Mouse (Mus musculus) heart, embryonic 10.5 days (tissue): Measurements from ENCODE around the gene Lmntd1. TPM values are rescaled to one million over a fixed set of nuclear protein-coding genes. Genes with fewer than 3 reads are reported as not detected.
A peak's percentile ranks its signal among the peaks of the same experiment; 100 is the strongest.

ENCODE experiments used
- DNase-seq: peaks from one replicate; pipeline ENCODE4 v3.0.0-alpha.2; 2017; ENCODE audit warnings: low spot score
- H3K27ac ChIP-seq: fragments of 300-500 bp; sonication (generic); 2 replicates; pipeline ENCODE4 v1.5.1; 2016; ENCODE audit warnings: mild to moderate bottlenecking
- H3K27me3 ChIP-seq: fragments of 300-500 bp; sonication (generic); 2 replicates; pipeline ENCODE4 v1.6.1; 2016; ENCODE audit warnings: mild to moderate bottlenecking; ENCODE audit not compliant: poor library complexity, insufficient read depth, severe bottlenecking
- H3K36me3 ChIP-seq: fragments of 300-500 bp; sonication (generic); 2 replicates; pipeline ENCODE4 v1.6.1; 2016; ENCODE audit warnings: mild to moderate bottlenecking, moderate library complexity
- H3K4me1 ChIP-seq: fragments of 300-500 bp; sonication (generic); 2 replicates; pipeline ENCODE4 v1.6.1; 2016; ENCODE audit warnings: mild to moderate bottlenecking
- H3K4me3 ChIP-seq: fragments of 300-500 bp; sonication (generic); 2 replicates; pipeline ENCODE4 v1.5.1; 2016; ENCODE audit warnings: mild to moderate bottlenecking, moderate library complexity
- H3K9me3 ChIP-seq: fragments of 300-500 bp; sonication (generic); 2 replicates; pipeline ENCODE4 v1.6.1; 2016; ENCODE audit warnings: mild to moderate bottlenecking, moderate library complexity
- WGBS: fragments of 180-500 bp; shearing (Covaris S2); methylation state at CpG from one replicate; pipeline ENCODE4 v1.1.7; 2016; 5-methylcytosine and 5-hydroxymethylcytosine counted together
- polyA plus RNA-seq: library from polyadenylated mRNA; unstranded; fragments of >200 nt; fragmentation: Nextera tagmentation; extraction: Ambion mirVana; gene quantifications from 2 replicates; pipeline ENCODE4 v1.2.1, GENCODE M21; 2016

Gene Lmntd1
- polyA plus RNA-seq, 1 experiment from 2014 or later, result 2.3 TPM

DNA sequence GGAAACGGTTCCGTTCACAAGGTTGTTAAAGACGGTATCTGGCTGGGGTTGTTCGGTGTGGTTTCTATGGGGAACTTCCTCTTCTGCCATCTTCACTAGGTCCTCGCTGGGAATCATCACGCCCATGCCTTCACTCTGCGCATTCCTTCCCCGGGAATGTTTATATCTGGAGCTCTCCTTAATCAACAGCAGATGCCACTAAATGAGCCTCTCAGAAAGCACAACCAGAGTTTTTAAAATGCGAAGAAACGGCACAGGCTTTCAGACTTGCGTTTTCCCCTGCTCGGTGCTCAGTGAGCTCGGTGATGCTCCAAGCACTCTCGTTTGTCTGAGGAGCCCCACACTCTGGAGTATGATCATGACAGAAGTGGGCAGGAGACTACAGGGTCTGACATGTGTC is 182.4 kb downstream of the Lmntd1 start:
- Histone ChIP-seq H3K4me1 (peaks cover 32% of the 10 kb centered on the region), H3K36me3 (no peaks in the 10 kb centered on the region), H3K27me3 (no peaks in the 10 kb centered on the region), H3K4me3 (no peak overlapping the region), H3K27ac (peak overlapping the region; percentile 36; the same call in 1 of the 2 replicates), H3K9me3 (no peaks in the 10 kb centered on the region; the same call in 1 of the 2 replicates)
- no peak for DNase-seq
- WGBS, result 66% methylated on average over 14 of the region's 14 CpGs

GRCm38 (mm10) chr6:145427411-145427810 is 186.7 kb downstream of the Lmntd1 start:
- H3K4me1 ChIP-seq, result peaks cover 22% of the 10 kb centered on the region
- no peak overlapping the region for H3K4me3 ChIP-seq
- H3K36me3 ChIP-seq, result no peaks in the 10 kb centered on the region
- H3K27me3 ChIP-seq, result no peaks in the 10 kb centered on the region
- 65% methylated on average over 15 of the region's 15 CpGs for whole genome bisulfite sequencing
- 0 out of 2 replicates have a peak overlapping the region, but pooled peaks have one; percentile 2 for H3K27ac ChIP-seq
- no peaks in the 10 kb centered on the region; the same call in 1 of the 2 replicates for H3K9me3 ChIP-seq
- DNase-seq, result no peak

DNA sequence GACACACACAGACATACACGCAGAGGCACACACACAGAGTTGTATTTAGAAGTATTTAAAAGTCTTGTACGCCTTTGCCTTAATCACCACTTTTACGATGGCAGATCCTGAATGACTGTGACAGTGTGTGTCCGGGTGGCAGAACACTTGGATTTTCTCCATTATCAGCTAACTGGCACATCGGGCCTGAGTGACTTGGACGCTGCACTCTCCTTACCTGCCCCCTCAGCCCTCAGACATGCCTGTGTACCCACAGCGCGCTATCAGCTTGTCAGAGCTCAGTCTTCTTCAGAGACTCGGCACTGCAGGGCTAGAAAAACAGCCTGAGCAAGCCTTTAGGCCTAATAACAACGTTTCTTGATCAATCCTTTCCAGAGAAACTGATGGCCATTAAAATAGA is 187.6 kb downstream of the Lmntd1 start:
- Histone ChIP-seq H3K4me3 (no peak overlapping the region), H3K9me3 (no peaks in the 10 kb centered on the region; the same call in 1 of the 2 replicates), H3K36me3 (no peaks in the 10 kb centered on the region), H3K4me1 (peaks cover 15% of the 10 kb centered on the region; the same call in 1 of the 2 replicates), H3K27ac (0 out of 2 replicates have a peak overlapping the region, but pooled peaks have one; percentile 50), H3K27me3 (no peaks in the 10 kb centered on the region)
- peak; percentile 61 for DNase-seq
- WGBS, result 55% methylated on average over 10 of the region's 10 CpGs

- Histone ChIP-seq H3K27ac (no peak overlapping the region), H3K27me3 (no peaks in the 10 kb centered on the region), H3K36me3 (no peaks in the 10 kb centered on the region), H3K4me1 (peaks cover 12% of the 10 kb centered on the region; the same call in 1 of the 2 replicates), H3K4me3 (no peak overlapping the region), H3K9me3 (no peaks in the 10 kb centered on the region; the same call in 1 of the 2 replicates)
- peak; percentile 63 for DNase-seq
- 72% methylated on average over 1 of the region's 1 CpGs for WGBS
Measured at GRCm38 (mm10) chr6:145424156-145424555, 190.0 kb downstream of the Lmntd1 start.

DNA sequence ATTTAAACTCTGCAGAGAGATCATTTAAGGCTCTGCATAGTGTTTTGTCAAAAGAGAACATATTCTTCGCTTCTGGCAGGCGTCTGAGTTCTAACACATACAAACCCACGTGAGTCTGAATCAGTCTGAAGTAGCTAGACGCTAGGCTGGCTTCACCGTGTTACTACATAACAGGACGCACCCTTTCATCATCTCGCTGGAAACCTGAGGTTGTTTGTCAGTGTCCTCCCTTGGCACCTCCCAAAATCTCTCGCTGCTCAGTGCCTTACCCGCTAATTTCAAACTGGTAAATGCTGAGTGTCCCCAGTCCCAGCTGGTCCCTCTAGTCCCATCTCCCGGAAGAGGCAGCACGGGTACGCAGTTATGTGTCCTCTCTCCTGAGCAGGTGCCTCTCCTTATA is 190.6 kb downstream of the Lmntd1 start:
- H3K4me3 ChIP-seq, result no peak overlapping the region
- H3K4me1 ChIP-seq, result peaks cover 12% of the 10 kb centered on the region; the same call in 1 of the 2 replicates
- no peaks in the 10 kb centered on the region for H3K36me3 ChIP-seq
- H3K27ac ChIP-seq, result no peak overlapping the region
- H3K9me3 ChIP-seq, result no peaks in the 10 kb centered on the region
- H3K27me3 ChIP-seq, result no peaks in the 10 kb centered on the region
- WGBS, result 85% methylated on average over 12 of the region's 12 CpGs
- DNase-seq, result peak; percentile 72

DNA sequence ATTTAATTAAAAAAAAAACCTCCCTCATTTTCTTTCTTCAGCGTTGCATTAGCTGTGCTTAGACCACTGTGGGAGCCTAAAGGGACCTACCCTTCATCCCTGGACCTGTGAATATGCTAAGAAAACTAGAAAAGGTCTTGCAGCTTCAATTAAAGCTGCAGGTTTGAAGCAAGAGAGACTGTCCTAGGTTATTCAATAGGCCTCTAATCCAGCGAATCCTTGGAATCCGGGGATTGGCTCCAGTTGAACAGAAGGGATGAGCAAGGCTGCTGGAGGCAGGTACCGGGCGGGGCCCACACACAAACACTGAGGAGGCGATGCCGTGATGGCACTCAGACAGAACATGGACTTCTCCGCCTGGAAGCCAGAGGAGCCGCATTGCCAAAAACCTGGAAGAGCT is 192.5 kb downstream of the Lmntd1 start:
- H3K9me3 ChIP-seq, result no peaks in the 10 kb centered on the region
- H3K36me3 ChIP-seq, result no peaks in the 10 kb centered on the region
- 89% methylated on average over 9 of the region's 9 CpGs for WGBS
- no peaks in the 10 kb centered on the region for H3K27me3 ChIP-seq
- no peak overlapping the region for H3K4me3 ChIP-seq
- H3K27ac ChIP-seq, result no peak overlapping the region
- peak; percentile 65 for DNase-seq
- H3K4me1 ChIP-seq, result peaks cover 10% of the 10 kb centered on the region; the same call in 1 of the 2 replicates

GRCm38 (mm10) chr6:145420407-145420806 is 193.7 kb downstream of the Lmntd1 start:
- H3K4me3 ChIP-seq, result no peak overlapping the region
- no peak overlapping the region for H3K27ac ChIP-seq
- 65% methylated on average over 4 of the region's 4 CpGs for WGBS
- peaks cover 6% of the 10 kb centered on the region; the same call in 1 of the 2 replicates for H3K4me1 ChIP-seq
- no peaks in the 10 kb centered on the region for H3K27me3 ChIP-seq
- peak; percentile 73 for DNase-seq
- no peaks in the 10 kb centered on the region for H3K36me3 ChIP-seq
- H3K9me3 ChIP-seq, result no peaks in the 10 kb centered on the region

DNA sequence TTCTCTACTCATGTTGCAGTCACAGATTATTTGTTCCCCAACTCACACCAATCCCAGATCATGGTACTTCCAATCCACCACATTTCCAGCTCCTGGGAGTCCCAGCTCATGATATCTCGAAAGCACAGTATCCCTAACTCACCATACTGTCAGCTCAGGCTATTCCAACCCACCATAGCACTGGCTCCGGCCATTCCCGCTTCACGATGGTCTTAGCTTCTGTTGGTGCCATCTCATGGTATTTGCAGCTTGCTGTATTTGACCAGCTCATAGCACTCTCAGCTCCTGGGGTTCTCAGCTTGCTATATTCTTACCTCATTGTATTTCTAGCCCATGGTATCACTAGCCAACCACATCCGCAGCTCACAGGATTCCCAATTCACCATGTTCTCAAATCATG is 195.3 kb downstream of the Lmntd1 start:
- H3K27ac ChIP-seq, result no peak overlapping the region
- no peaks in the 10 kb centered on the region for H3K36me3 ChIP-seq
- H3K27me3 ChIP-seq, result no peaks in the 10 kb centered on the region
- H3K4me1 ChIP-seq, result peaks cover 11% of the 10 kb centered on the region; the same call in 1 of the 2 replicates
- WGBS, result 89% methylated on average over 5 of the region's 5 CpGs
- H3K9me3 ChIP-seq, result no peaks in the 10 kb centered on the region
- no peak overlapping the region for H3K4me3 ChIP-seq
- peak; percentile 51 for DNase-seq

GRCm38 (mm10) chr6:145417720-145418440 is 196.2 kb downstream of the Lmntd1 start:
- H3K9me3 ChIP-seq, result no peaks in the 10 kb centered on the region
- H3K27ac ChIP-seq, result no peak overlapping the region
- no peaks in the 10 kb centered on the region for H3K36me3 ChIP-seq
- H3K27me3 ChIP-seq, result no peaks in the 10 kb centered on the region
- H3K4me3 ChIP-seq, result no peak overlapping the region
- WGBS, result 80% methylated on average over 8 of the region's 8 CpGs
- DNase-seq, result peak; percentile 19
- peaks cover 11% of the 10 kb centered on the region; the same call in 1 of the 2 replicates for H3K4me1 ChIP-seq

GRCm38 (mm10) chr6:145417014-145417719 is 197.0 kb downstream of the Lmntd1 start:
- 66% methylated on average over 16 of the region's 16 CpGs for WGBS
- peak; percentile 75 for DNase-seq
- H3K27me3 ChIP-seq, result no peaks in the 10 kb centered on the region

DNA sequence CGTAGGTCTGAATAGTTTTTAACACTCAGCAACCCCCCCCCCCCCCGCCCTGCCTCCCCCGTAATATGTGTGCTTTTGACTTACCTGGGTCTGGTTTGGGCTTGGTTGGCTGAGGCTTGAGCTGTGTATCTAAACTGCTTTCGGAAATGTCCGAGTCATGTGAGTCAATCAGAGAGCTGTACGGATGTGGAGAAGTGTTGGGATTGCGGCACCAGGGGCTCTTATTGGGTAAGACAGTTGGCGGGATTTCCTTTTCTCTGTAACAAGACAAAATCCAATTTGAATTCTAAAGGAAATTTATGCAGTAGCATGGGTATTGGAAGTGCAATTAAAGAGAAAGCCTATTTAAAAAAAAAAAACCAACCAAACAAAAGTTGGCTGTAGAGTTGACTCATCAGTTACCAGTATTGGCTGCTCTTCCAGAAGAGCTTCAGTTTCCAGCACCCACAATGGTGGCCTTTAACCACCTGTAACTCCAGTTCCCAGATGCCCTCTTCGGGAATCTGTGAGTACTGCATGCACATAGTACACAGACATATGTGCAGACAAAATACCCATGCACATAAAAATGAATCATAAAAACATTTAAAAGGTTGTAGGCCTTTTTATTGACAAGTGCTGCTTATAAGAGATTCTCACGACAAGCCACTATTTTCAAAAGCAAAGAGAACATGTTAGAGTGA is 209.6 kb downstream of the Lmntd1 start:
- no peaks in the 10 kb centered on the region for H3K9me3 ChIP-seq
- peaks cover 8% of the 10 kb centered on the region; the same call in 1 of the 2 replicates for H3K27me3 ChIP-seq
- DNase-seq, result no peak
- H3K4me3 ChIP-seq, result no peak overlapping the region
- H3K36me3 ChIP-seq, result no peaks in the 10 kb centered on the region
- WGBS, result 85% methylated on average over 10 of the region's 10 CpGs
- peaks cover 9% of the 10 kb centered on the region; the same call in 1 of the 2 replicates for H3K4me1 ChIP-seq
- H3K27ac ChIP-seq, result no peak overlapping the region

More at GRCm38 (mm10) chr6:145417014-145417719, 197.0 kb downstream of the Lmntd1 start:
- Histone ChIP-seq H3K4me1 (peaks cover 11% of the 10 kb centered on the region; the same call in 1 of the 2 replicates), H3K4me3 (no peak overlapping the region), H3K9me3 (no peaks in the 10 kb centered on the region), H3K36me3 (no peaks in the 10 kb centered on the region), H3K27ac (no peak overlapping the region)

GRCm38 (mm10) chr6:145401140-145401539 is 213.0 kb downstream of the Lmntd1 start:
- H3K27me3 ChIP-seq, result peaks cover 8% of the 10 kb centered on the region; the same call in 1 of the 2 replicates

More at GRCm38 (mm10) chr6:145401140-145401539, 213.0 kb downstream of the Lmntd1 start:
- Histone ChIP-seq H3K36me3 (no peaks in the 10 kb centered on the region), H3K27ac (0 out of 2 replicates have a peak overlapping the region, but pooled peaks have one; percentile 1), H3K9me3 (no peaks in the 10 kb centered on the region), H3K4me3 (no peak overlapping the region), H3K4me1 (peaks cover 17% of the 10 kb centered on the region)
- DNase-seq, result no peak
- WGBS, result 30% methylated on average over 4 of the region's 4 CpGs
